Mouse (Mus musculus) megakaryocyte, embryonic 14.5 days (primary cell): ENCODE results near the gene Yjefn3. TPM values are rescaled to one million over a fixed set of nuclear protein-coding genes. Genes with fewer than 3 reads are reported as not detected.

Experiments used
- H3K27me3 ChIP-seq: replicated peaks from 2 replicates; pipeline ENCODE3; 2012; ENCODE audit warnings: inconsistent platforms
- H3K36me3 ChIP-seq: replicated peaks from 2 replicates; pipeline ENCODE3; 2012; ENCODE audit warnings: low read length, inconsistent platforms, mixed read lengths
- H3K4me1 ChIP-seq: 2 replicates; pipeline ENCODE4 v1.6.1; 2012; ENCODE audit warnings: inconsistent platforms
- H3K4me3 ChIP-seq: replicated peaks from 2 replicates; pipeline ENCODE3; 2012; ENCODE audit warnings: moderate library complexity, mild to moderate bottlenecking, inconsistent platforms
- H3K9me3 ChIP-seq: 2 replicates; pipeline ENCODE4 v1.6.1; 2012; ENCODE audit warnings: inconsistent platforms
- FLI1 ChIP-seq: IDR thresholded peaks from 2 replicates; pipeline ENCODE4 v1.6.1; 2012; ENCODE audit warnings: low read length, inconsistent platforms, mixed read lengths
- GATA1 ChIP-seq: IDR thresholded peaks from 3 replicates; pipeline ENCODE4 v1.6.1; 2012; ENCODE audit warnings: mixed read lengths, low read length, inconsistent platforms, borderline replicate concordance
- polyA plus RNA-seq: library from polyadenylated mRNA; stranded (reverse); fragments of >175 nt; gene quantifications from 2 replicates; pipeline ENCODE4 v1.2.3, GENCODE M21; 2012; ENCODE audit warnings: low replicate concordance; ENCODE audit not compliant: insufficient read depth

Yjefn3 gene
- polyA plus RNA-seq, 1 experiment = 4.7 TPM

- Histone ChIP-seq H3K9me3 (no peaks in the 10 kb centered on the region), H3K4me1 (peaks cover 96% of the 10 kb centered on the region), H3K36me3 (peaks cover 74% of the 10 kb centered on the region), H3K27me3 (no peaks in the 10 kb centered on the region), H3K4me3 (peak overlapping the region; percentile 69)
- TF ChIP-seq FLI1 = no peak
- TF ChIP-seq GATA1 = no peak
Observed at GRCm38 (mm10) chr8:69934582-69934981, 32.1 kb upstream of the Yjefn3 start.

- H3K36me3 ChIP-seq = peaks cover 75% of the 10 kb centered on the region
- no peaks in the 10 kb centered on the region for H3K27me3 ChIP-seq
- no peaks in the 10 kb centered on the region for H3K9me3 ChIP-seq
- H3K4me3 ChIP-seq = peak overlapping the region; percentile 25
- peaks cover 96% of the 10 kb centered on the region for H3K4me1 ChIP-seq
- no peak for TF ChIP-seq GATA1
- TF ChIP-seq FLI1 = no peak
Observed at GRCm38 (mm10) chr8:69933811-69934210, 31.3 kb upstream of the Yjefn3 start.

- H3K4me1 ChIP-seq = peaks cover 96% of the 10 kb centered on the region
- peaks cover 78% of the 10 kb centered on the region for H3K36me3 ChIP-seq
- H3K9me3 ChIP-seq = no peaks in the 10 kb centered on the region
- no peaks in the 10 kb centered on the region for H3K27me3 ChIP-seq
- no peak for TF ChIP-seq GATA1
- TF ChIP-seq FLI1 = no peak
- H3K4me3 ChIP-seq = no peak overlapping the region
Observed at GRCm38 (mm10) chr8:69926901-69927300, 24.4 kb upstream of the Yjefn3 start.

- peak overlapping the region; percentile 1 for H3K4me3 ChIP-seq
- H3K27me3 ChIP-seq = no peaks in the 10 kb centered on the region
- peaks cover 100% of the 10 kb centered on the region for H3K4me1 ChIP-seq
- H3K9me3 ChIP-seq = no peaks in the 10 kb centered on the region
- no peak for TF ChIP-seq GATA1
- no peak for TF ChIP-seq FLI1
- H3K36me3 ChIP-seq = peaks cover 81% of the 10 kb centered on the region
Observed at GRCm38 (mm10) chr8:69923986-69924385, 21.5 kb upstream of the Yjefn3 start.

GRCm38 (mm10) chr8:69921141-69921540 lies 18.6 kb upstream of the Yjefn3 start:
- Histone ChIP-seq H3K27me3 (no peaks in the 10 kb centered on the region), H3K4me1 (peaks cover 96% of the 10 kb centered on the region), H3K36me3 (peaks cover 84% of the 10 kb centered on the region), H3K4me3 (peak overlapping the region; percentile 79), H3K9me3 (no peaks in the 10 kb centered on the region)
- TF ChIP-seq GATA1 (no peak), FLI1 (no peak)

- peaks cover 85% of the 10 kb centered on the region for H3K36me3 ChIP-seq
- TF ChIP-seq GATA1 = no peak
- no peak for TF ChIP-seq FLI1
- H3K4me3 ChIP-seq = peak overlapping the region; percentile 79
- peaks cover 94% of the 10 kb centered on the region for H3K4me1 ChIP-seq
- H3K9me3 ChIP-seq = no peaks in the 10 kb centered on the region
- no peaks in the 10 kb centered on the region for H3K27me3 ChIP-seq
Observed at GRCm38 (mm10) chr8:69919876-69920662, 17.6 kb upstream of the Yjefn3 start.

DNA sequence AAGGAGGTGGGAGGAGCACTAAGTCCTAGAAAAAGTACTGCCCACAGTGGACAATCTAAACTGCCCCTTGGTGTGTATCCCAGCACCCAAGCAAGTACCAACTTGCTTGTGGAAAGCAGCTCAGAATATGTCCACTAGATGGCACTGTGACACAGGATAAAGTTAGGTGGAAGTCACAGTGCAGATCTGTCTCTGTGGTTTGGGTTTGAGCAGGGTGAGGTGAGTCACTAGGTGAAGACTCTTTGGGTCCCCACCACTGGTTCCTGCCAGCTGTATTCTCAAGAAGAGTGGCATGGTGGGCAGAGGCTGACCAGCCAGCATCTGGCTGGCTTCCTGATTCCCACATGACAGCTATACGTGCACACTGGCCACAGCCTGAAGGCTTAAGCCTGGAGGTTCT lies 16.5 kb upstream of the Yjefn3 start:
- TF ChIP-seq FLI1 (no peak), GATA1 (no peak)
- Histone ChIP-seq H3K9me3 (no peaks in the 10 kb centered on the region), H3K36me3 (peaks cover 91% of the 10 kb centered on the region), H3K4me1 (peaks cover 92% of the 10 kb centered on the region), H3K4me3 (peak overlapping the region; percentile 26), H3K27me3 (no peaks in the 10 kb centered on the region)

GRCm38 (mm10) chr8:69918506-69918905 lies 16.0 kb upstream of the Yjefn3 start:
- peaks cover 91% of the 10 kb centered on the region for H3K36me3 ChIP-seq
- peak overlapping the region; percentile 3 for H3K4me3 ChIP-seq
- H3K4me1 ChIP-seq = peaks cover 87% of the 10 kb centered on the region
- no peaks in the 10 kb centered on the region for H3K9me3 ChIP-seq
- no peaks in the 10 kb centered on the region for H3K27me3 ChIP-seq
- TF ChIP-seq FLI1 = no peak

DNA sequence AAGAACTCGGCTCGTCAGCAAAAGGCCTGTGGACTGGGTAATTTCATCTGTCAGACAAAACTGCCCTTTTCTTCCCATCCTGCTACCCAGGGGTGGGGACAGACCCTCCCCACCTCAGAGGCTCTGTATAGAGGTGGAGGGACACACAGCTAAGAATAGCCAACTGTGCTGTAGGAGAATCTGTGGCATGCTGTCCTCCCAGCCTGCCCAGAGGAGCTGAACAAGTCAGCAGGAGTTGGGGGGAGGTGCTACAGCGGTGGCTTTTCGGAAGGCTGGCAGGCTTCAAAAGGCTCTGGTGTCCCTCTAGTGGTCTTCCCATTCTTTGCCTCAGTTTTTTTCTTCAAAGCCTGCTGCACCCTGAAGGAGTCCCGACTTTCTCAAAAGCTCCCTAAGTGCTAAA lies 13.2 kb upstream of the Yjefn3 start:
- Histone ChIP-seq H3K36me3 (peaks cover 91% of the 10 kb centered on the region), H3K27me3 (no peaks in the 10 kb centered on the region), H3K9me3 (no peaks in the 10 kb centered on the region), H3K4me3 (no peak overlapping the region), H3K4me1 (peaks cover 66% of the 10 kb centered on the region)
- TF ChIP-seq GATA1 (no peak), FLI1 (no peak)

DNA sequence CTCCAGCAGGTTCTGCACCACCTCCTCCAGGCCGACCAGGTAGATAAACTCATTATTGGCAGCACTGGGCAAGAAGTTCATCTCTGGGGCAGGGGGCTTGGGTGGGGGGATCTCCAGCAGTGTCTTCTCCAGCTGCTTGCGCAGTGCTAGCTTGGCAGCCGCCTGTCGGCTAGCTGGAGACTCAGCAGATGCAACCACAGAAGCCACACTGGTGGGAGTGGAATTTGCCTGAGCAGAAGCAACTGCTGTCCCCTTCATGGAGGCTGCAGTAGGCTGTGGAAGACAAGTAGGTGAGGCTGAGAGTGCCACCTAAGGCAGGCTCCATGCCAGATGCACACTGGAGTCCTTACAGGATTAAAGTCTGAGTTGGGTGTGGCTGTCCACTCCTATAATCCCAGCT lies 12.0 kb upstream of the Yjefn3 start:
- peaks cover 60% of the 10 kb centered on the region for H3K4me1 ChIP-seq
- no peak overlapping the region for H3K4me3 ChIP-seq
- peaks cover 94% of the 10 kb centered on the region for H3K36me3 ChIP-seq
- TF ChIP-seq FLI1 (no peak), GATA1 (no peak)
- H3K27me3 ChIP-seq = no peaks in the 10 kb centered on the region
- no peaks in the 10 kb centered on the region for H3K9me3 ChIP-seq
